Mouse (Mus musculus) frontal cortex, postnatal 14 days (tissue): ENCODE measurements around the gene Acan.
A peak's percentile ranks its signal among the peaks of the same experiment; 100 is the strongest.

Experiments used
- DNase-seq, 2 experiments: peaks; one replicate each; pipeline ENCODE4 v3.0.0; 2022; ENCODE audit warnings: low spot score in 2 of 2

Acan gene

GRCm38 (mm10) chr7:79053383-79053889 lies at the start of gene Acan:
TSS of gene Acan (plus strand) at chr7:79053483.
- DNase-seq, result no peak

- DNase-seq, result no peak
Measured at GRCm38 (mm10) chr7:79021293-79021905, 31.9 kb upstream of the Acan start.

DNA sequence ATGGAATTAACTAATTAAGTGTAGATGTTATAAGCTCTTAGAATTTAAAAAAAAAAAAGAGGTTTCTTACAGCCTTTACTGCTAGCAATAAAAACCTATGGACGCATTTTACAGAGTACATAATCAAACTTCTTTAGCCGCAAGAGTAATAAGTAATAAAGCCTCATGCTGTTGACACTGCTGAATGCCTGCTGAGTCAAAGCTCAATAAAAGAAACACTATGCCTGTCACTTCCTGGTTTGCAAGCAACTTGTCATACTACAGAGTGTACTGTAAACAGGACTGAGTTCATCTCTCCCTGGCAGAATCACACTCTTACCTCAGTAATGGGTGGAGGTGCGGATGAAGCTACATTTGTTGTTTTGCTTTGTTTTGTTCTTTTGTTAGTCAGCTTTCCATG lies 24.1 kb upstream of the Acan start:
- DNase-seq, result no peak

- no peak for DNase-seq
Measured at GRCm38 (mm10) chr7:79033745-79034144, 19.5 kb upstream of the Acan start.

DNA sequence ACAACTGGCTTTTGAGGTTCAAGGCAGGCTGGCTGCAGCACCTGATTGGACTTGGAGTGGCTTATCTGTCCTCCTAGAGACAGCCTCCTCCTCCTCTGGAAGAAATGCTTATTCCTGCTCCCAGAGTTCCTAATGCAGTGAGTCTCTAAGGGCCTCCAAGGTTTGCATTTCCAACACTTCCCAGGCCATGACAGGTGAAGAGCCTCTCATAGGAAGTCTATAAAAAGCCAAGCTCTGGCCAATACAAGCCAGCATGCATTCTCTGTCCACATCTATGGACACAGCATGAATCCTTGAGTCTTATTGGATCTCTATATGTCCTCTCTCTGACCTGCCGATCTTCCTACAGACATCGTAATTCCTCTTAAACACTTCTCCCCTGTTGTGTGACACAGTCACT lies 18.8 kb upstream of the Acan start:
- no peak for DNase-seq

- no peak for DNase-seq
Measured at GRCm38 (mm10) chr7:79052081-79052480, 1.2 kb upstream of the Acan start.

DNA sequence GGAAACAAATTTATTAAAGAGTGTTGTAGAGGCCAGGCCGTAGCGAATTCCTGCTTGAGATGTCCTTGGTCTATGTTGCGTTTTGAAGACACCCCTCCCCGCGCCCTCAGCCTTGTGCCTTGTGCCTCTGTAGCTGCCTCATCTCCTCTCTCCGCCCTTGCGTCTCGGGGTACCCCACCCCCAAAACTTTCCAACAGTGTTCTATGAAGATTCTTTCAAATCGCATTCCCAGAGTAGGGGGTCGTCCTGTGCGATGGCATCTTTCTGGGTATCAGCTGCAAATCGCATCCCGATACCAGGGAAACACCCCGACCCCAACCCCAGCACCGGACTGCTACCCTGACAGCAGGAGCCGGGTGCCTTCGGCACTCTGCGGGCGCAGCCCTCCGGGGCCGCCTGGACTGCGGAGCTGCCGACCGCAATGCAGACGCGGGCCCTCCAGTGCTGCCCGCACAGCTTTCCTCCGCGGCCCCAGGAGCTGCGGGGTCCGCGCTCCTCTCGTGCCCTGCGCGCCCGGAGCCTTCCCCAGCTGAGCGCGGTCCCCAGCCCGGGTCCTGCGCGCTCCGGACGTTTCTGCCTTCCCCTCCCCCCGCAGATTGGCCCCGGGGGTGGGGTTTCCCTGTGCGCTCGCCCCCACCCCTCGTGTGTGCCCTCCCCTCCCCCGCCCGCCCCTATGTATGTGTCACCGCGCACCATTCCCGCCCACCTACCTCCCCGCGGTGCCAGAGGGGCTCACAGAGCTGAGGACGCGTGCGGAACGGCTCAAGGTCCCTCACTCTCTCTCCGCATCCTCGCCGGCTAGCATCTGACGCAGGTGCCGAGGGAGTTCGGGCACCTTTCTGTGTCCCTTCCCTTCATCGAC lies 531 bp upstream of the Acan start:
- no peak for DNase-seq

- DNase-seq, result no peak
Measured at GRCm38 (mm10) chr7:79054111-79054510, 828 bp downstream of the Acan start.

- DNase-seq, result no peak
Measured at GRCm38 (mm10) chr7:79058546-79058945, 5.3 kb downstream of the Acan start.

GRCm38 (mm10) chr7:79067466-79067865 lies 14.2 kb downstream of the Acan start:
- no peak for DNase-seq

DNA sequence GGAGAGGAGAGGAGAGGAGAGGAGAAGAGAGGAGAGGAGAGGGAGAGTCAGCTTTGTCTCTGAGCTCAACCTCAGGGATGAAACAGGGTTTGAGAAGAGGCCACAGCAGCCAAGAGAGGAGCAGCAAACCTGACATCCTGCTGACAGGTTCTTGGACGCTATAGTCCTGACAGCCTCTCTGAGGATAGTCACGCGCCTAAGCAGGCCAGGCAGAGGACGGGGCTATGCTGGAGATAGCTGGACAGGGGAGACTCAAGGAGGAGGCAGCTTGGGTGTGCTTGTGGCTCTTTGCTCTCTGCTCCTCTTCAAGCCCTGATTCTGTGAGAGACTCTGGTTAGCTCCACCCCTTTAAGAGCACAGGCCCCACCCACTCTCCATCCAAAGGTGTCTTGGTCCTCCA lies 14.9 kb downstream of the Acan start:
- no peak for DNase-seq

GRCm38 (mm10) chr7:79079212-79079611 lies 25.9 kb downstream of the Acan start:
- no peak for DNase-seq

DNA sequence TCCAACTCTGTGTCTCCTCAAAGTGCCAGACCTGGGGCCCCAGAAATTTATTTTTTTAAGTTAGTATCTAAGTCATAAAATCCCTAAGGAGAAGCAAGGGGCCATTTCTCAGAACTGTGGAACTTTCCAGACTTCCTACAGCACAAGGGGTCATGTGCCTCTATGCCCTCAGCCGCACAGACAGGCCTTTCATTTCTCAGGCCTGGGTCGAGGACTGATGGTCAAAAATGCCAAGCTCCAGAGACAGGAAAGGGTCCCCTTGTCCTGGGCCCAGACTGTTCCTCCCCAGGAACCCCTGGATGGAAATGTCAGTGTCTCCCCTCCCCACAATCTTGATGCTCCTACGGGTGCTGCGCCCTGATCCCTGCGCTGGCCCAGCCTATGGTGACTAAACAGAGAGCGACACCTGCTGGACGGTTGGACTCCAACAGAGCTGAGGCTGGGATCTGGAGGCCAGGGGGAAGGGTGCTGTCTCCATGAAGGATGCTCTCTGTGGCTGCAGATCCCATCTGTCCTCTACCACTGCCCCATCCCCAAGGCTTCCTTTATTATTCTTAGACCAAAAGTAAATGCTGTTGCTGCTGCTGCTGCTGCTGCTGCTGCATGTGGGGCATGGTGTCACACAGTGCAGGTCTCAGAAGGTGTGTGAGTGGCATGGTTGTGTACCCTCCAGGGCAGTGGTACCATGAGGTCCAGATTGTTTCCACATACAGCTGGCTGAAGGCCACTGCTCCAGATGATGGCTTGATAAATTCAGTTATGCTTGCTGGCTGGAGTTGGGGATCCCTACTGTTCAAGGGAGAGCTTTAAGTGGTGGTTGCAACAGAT lies 27.5 kb downstream of the Acan start:
- peak; percentile 28 to 63 for DNase-seq

DNA sequence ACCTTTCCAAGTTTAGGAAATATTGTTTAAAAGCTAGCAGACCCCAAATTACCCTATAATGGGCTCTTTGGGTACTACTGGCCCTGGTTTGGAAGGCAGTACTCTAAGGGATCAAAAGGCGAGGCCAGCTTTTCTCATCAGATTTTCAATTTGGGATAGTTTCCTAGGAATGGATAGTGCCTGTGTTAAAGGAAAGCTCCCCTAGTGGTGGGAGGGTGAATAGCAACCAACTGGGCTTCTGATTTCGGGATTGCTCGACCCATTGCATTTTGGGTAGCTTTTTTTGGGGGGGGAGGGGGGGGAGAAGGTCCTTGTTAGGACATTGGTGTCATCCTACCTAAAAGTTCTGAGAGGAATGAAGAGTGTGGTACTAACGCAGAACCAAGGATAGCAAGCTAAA lies 35.8 kb downstream of the Acan start:
- DNase-seq, result no peak

DNA sequence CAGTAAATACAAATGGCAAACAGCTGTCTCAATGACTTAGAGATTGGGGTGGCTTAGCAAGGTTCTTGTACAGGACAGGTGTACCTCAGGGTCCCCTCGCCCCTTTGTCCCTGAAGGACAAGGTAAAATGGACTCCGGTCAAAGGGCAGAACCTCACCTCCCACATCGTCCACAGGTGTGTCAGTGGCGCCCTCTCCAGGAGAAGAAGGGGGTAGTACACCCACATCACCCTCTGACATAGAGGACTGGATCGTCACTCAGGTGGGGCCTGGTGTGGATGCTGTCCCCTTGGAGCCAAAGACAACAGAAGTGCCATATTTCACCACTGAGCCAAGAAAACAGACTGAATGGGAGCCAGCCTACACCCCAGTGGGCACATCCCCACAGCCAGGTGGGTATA lies 43.2 kb downstream of the Acan start:
- no peak for DNase-seq

- DNase-seq, result no peak
Measured at GRCm38 (mm10) chr7:79113848-79114247, 60.6 kb downstream of the Acan start.

GRCm38 (mm10) chr7:79123465-79123864 lies 70.2 kb downstream of the Acan start:
- DNase-seq, result peak in 1 of 2 experiments; percentile 35

DNA sequence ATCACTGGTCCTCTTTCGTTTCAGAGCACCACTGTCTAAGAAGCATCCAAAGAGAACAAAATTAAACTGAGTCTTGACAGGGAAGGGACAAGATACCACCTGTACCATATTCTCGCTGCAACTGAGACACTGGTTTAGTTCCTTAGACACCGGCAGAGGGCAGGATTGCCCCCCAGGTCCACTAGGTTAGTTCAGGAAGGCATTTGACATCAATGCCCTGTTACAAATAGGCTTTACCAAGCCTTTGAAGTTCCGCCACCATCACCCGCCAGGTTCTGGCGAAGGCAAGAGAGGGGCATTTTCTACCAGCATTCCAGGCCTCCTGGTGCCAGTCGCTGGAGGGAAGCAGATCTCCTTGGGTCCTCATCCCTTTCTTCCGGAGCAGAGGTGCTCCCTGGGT lies 76.6 kb downstream of the Acan start:
- no peak for DNase-seq

- no peak for DNase-seq
Measured at GRCm38 (mm10) chr7:79130385-79130784, 77.1 kb downstream of the Acan start.

DNA sequence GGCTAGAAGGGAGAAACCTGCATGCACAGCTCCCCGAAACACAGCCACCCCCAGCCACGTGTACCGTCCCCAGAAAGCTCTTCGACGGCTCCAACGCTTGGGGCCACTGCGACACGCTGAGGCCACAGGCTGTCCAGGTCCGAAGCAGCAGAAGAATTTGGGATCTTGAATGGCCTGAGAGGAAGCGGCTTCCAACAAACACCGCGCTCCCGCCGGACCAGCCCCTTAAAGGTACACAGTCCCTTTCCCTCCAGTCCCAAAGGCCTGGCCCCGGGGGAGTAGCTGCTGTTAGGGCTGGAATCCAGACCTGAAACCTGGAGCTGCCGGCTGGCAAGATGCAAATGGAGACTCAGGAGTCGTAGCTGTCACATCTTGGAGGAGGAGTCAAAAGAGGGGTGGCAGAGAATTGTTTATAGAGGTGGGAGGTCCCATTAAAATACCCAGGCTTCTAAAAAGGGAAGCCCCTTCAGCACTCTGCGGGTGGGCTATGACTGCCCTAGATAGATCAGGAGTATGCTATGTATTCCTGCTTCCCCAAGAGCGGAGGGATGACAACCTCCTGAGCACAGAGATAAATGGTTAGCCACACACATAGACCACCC lies 77.7 kb downstream of the Acan start, which contains the start of gene Hapln3:
Gene Hapln3, minus strand, starts transcription at position 176 of the 602 bp plus-strand sequence.
- no peak for DNase-seq

DNA sequence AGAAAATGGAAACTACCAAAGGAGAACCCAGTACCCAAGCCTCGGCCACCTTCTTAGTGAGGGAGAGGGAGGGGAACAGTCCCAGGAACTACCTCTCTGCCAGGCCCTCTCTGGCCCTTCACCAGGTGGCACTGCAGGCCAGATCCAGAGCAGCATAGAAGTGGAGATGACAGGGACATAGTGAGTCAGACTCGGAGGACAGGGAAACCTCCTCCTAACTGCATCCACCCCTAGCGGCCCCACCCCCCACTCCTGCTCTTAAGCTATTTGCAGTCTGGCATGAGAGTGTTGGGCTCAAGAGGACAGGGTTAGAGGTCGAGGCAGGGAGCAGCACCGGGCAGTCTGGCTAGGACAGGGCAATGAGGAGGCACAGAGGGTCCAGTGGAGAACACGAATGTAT lies 80.1 kb downstream of the Acan start:
- DNase-seq, result no peak

GRCm38 (mm10) chr7:79139328-79139824 lies 86.1 kb downstream of the Acan start:
- no peak for DNase-seq
